Mouse (Mus musculus) forebrain, embryonic 13.5 days (tissue): ENCODE measurements around the gene Dnajb2. TPM values are rescaled to one million over a fixed set of nuclear protein-coding genes. Genes with fewer than 3 reads are reported as not detected.

Experiments used
- ATAC-seq: fragments of 200-750 bp; cut with Nextera tagmentation; 2 replicates; pipeline ENCODE4 v1.8.0; 2017
- H3K27ac ChIP-seq: fragments of 300-500 bp; sonication (generic); 2 replicates; pipeline ENCODE4 v1.5.1; 2015; ENCODE audit warnings: inconsistent platforms, mild to moderate bottlenecking, moderate library complexity
- H3K27me3 ChIP-seq: fragments of 300-500 bp; sonication (generic); 2 replicates; pipeline ENCODE4 v1.6.1; 2015; ENCODE audit warnings: mild to moderate bottlenecking, inconsistent platforms
- H3K36me3 ChIP-seq: fragments of 300-500 bp; sonication (generic); 2 replicates; pipeline ENCODE4 v1.6.1; 2015; ENCODE audit warnings: mild to moderate bottlenecking, inconsistent platforms; ENCODE audit not compliant: poor library complexity, severe bottlenecking
- H3K4me1 ChIP-seq: fragments of 300-500 bp; sonication (generic); 2 replicates; pipeline ENCODE4 v1.6.1; 2015; ENCODE audit warnings: inconsistent platforms
- H3K4me2 ChIP-seq: fragments of 300-500 bp; sonication (generic); 2 replicates; pipeline ENCODE4 v1.6.1; 2015; ENCODE audit warnings: inconsistent platforms, mild to moderate bottlenecking, moderate library complexity
- H3K4me3 ChIP-seq: fragments of 300-500 bp; sonication (generic); 2 replicates; pipeline ENCODE4 v1.5.1; 2015; ENCODE audit warnings: mild to moderate bottlenecking, inconsistent platforms
- H3K9ac ChIP-seq: fragments of 300-500 bp; sonication (generic); 2 replicates; pipeline ENCODE4 v1.6.1; 2015; ENCODE audit warnings: mild to moderate bottlenecking, inconsistent platforms
- H3K9me3 ChIP-seq: fragments of 300-500 bp; sonication (generic); replicated peaks from 2 replicates; pipeline ENCODE4 v1.6.1; 2016; ENCODE audit warnings: inconsistent platforms
- WGBS: fragments of 180-500 bp; shearing (Covaris S2); methylation state at CpG from one replicate; pipeline ENCODE4 v1.1.7; 2015; 5-methylcytosine and 5-hydroxymethylcytosine counted together
- polyA plus RNA-seq: library from polyadenylated mRNA; unstranded; fragments of >200 nt; fragmentation: Nextera tagmentation; extraction: Ambion mirVana; gene quantifications from 2 replicates; pipeline ENCODE4 v1.2.1, GENCODE M21; 2015

The Dnajb2 gene
- 40.0 and 41.7 TPM in 2 replicates for polyA plus RNA-seq

GRCm38 (mm10) chr1:75236117-75237050 lies at the start of gene Dnajb2:
Dnajb2 (plus strand) TSS chr1:75236406.
- peak; percentile 86 for ATAC-seq
- Histone ChIP-seq H3K4me1 (peaks cover 27% of the 10 kb centered on the region), H3K36me3 (peaks cover 18% of the 10 kb centered on the region), H3K9ac (peak within 1 kb of the TSS; percentile 90), H3K27ac (peak within 1 kb of the TSS; percentile 68), H3K9me3 (no peaks in the 10 kb centered on the region), H3K4me3 (peak within 1 kb of the TSS; percentile 69), H3K4me2 (peak within 1 kb of the TSS; percentile 94), H3K27me3 (no peaks in the 10 kb centered on the region; the same call in 1 of the 2 replicates)
- under 1% methylated on average over 62 of the region's 64 CpGs for WGBS

GRCm38 (mm10) chr1:75187126-75187525 lies 49.1 kb upstream of the Dnajb2 start:
- Histone ChIP-seq H3K4me2 (no peak overlapping the region), H3K36me3 (peaks cover 60% of the 10 kb centered on the region), H3K27ac (no peak overlapping the region), H3K27me3 (no peaks in the 10 kb centered on the region), H3K9ac (no peak overlapping the region), H3K9me3 (no peaks in the 10 kb centered on the region), H3K4me1 (peaks cover 13% of the 10 kb centered on the region), H3K4me3 (no peak overlapping the region)
- ATAC-seq, result no peak

GRCm38 (mm10) chr1:75187914-75188483 lies 48.2 kb upstream of the Dnajb2 start:
- ATAC-seq, result no peak
- H3K4me1 ChIP-seq, result peaks cover 19% of the 10 kb centered on the region
- no peak overlapping the region for H3K27ac ChIP-seq
- H3K27me3 ChIP-seq, result no peaks in the 10 kb centered on the region
- 89% methylated on average over 2 of the region's 2 CpGs for WGBS
- H3K4me2 ChIP-seq, result no peak overlapping the region
- no peaks in the 10 kb centered on the region for H3K9me3 ChIP-seq
- H3K9ac ChIP-seq, result no peak overlapping the region
- H3K4me3 ChIP-seq, result no peak overlapping the region
- peaks cover 52% of the 10 kb centered on the region for H3K36me3 ChIP-seq

- Histone ChIP-seq H3K4me3 (peak overlapping the region; percentile 67; the same call in 1 of the 2 replicates), H3K9me3 (no peaks in the 10 kb centered on the region), H3K27me3 (no peaks in the 10 kb centered on the region), H3K4me2 (peak overlapping the region; percentile 93), H3K36me3 (peaks cover 33% of the 10 kb centered on the region), H3K9ac (0 out of 2 replicates have a peak overlapping the region, but pooled peaks have one; percentile 84), H3K27ac (no peak overlapping the region), H3K4me1 (peaks cover 26% of the 10 kb centered on the region)
- WGBS, result 77% methylated on average over 2 of the region's 2 CpGs
- ATAC-seq, result no peak
Measured at GRCm38 (mm10) chr1:75190577-75190976, 45.6 kb upstream of the Dnajb2 start.

GRCm38 (mm10) chr1:75191258-75191621 lies 45.0 kb upstream of the Dnajb2 start:
- Histone ChIP-seq H3K4me2 (peak overlapping the region; percentile 93), H3K27ac (peak overlapping the region; percentile 89), H3K4me3 (peak overlapping the region; percentile 67), H3K9ac (peak overlapping the region; percentile 84), H3K36me3 (peaks cover 33% of the 10 kb centered on the region), H3K9me3 (no peaks in the 10 kb centered on the region), H3K27me3 (no peaks in the 10 kb centered on the region), H3K4me1 (peaks cover 26% of the 10 kb centered on the region)
- no peak for ATAC-seq
- 43% methylated on average over 5 of the region's 5 CpGs for WGBS

- Histone ChIP-seq H3K9ac (peak within 1 kb of the TSS; percentile 86), H3K27ac (peak within 1 kb of the TSS; percentile 89), H3K9me3 (no peaks in the 10 kb centered on the region), H3K4me3 (peak within 1 kb of the TSS; percentile 67), H3K4me1 (peaks cover 26% of the 10 kb centered on the region), H3K27me3 (no peaks in the 10 kb centered on the region), H3K36me3 (peaks cover 33% of the 10 kb centered on the region), H3K4me2 (peak within 1 kb of the TSS; percentile 93)
- ATAC-seq, result peak; percentile 99
- WGBS, result under 1% methylated on average over 53 of the region's 56 CpGs
Measured at GRCm38 (mm10) chr1:75191622-75192402, 44.4 kb upstream of the Dnajb2 start, which contains the start of the genes Ankzf1 and Atg9a. Ankzf1 (plus strand) TSS chr1:75192151. Atg9a (minus strand) TSS chr1:75192196.

- peaks cover 32% of the 10 kb centered on the region for H3K36me3 ChIP-seq
- peak; percentile 20; the same call in 1 of the 2 replicates for ATAC-seq
- WGBS, result under 1% methylated on average over 19 of the region's 19 CpGs
Measured at GRCm38 (mm10) chr1:75192452-75192851, 43.8 kb upstream of the Dnajb2 start.

GRCm38 (mm10) chr1:75201236-75201635 lies 35.0 kb upstream of the Dnajb2 start:
- no peaks in the 10 kb centered on the region for H3K27me3 ChIP-seq
- no peaks in the 10 kb centered on the region for H3K4me1 ChIP-seq
- ATAC-seq, result no peak
- H3K9ac ChIP-seq, result no peak overlapping the region
- 95% methylated on average over 1 of the region's 1 CpGs for WGBS
- no peak overlapping the region for H3K4me2 ChIP-seq
- no peak overlapping the region for H3K4me3 ChIP-seq
- no peaks in the 10 kb centered on the region for H3K9me3 ChIP-seq
- peaks cover 39% of the 10 kb centered on the region for H3K36me3 ChIP-seq
- H3K27ac ChIP-seq, result no peak overlapping the region

More at GRCm38 (mm10) chr1:75192452-75192851, 43.8 kb upstream of the Dnajb2 start:
- no peaks in the 10 kb centered on the region for H3K9me3 ChIP-seq
- peaks cover 26% of the 10 kb centered on the region for H3K4me1 ChIP-seq
- peak overlapping the region; percentile 67 for H3K4me3 ChIP-seq
- H3K27me3 ChIP-seq, result no peaks in the 10 kb centered on the region
- H3K27ac ChIP-seq, result peak overlapping the region; percentile 83
- H3K4me2 ChIP-seq, result peak overlapping the region; percentile 93
- peak overlapping the region; percentile 86 for H3K9ac ChIP-seq

GRCm38 (mm10) chr1:75208967-75209678 lies 27.1 kb upstream of the Dnajb2 start:
- WGBS, result 11% methylated on average over 34 of the region's 34 CpGs
- peak overlapping the region; percentile 92 for H3K4me2 ChIP-seq
- H3K9me3 ChIP-seq, result no peaks in the 10 kb centered on the region
- no peaks in the 10 kb centered on the region; the same call in 1 of the 2 replicates for H3K27me3 ChIP-seq
- ATAC-seq, result no peak
- H3K36me3 ChIP-seq, result peaks cover 24% of the 10 kb centered on the region
- peaks cover 42% of the 10 kb centered on the region for H3K4me1 ChIP-seq
- no peak overlapping the region for H3K27ac ChIP-seq
- H3K9ac ChIP-seq, result peak overlapping the region; percentile 52
- H3K4me3 ChIP-seq, result peak overlapping the region; percentile 36

- Histone ChIP-seq H3K4me2 (peak within 1 kb of the TSS; percentile 92), H3K9ac (peak within 1 kb of the TSS; percentile 93), H3K4me3 (peak within 1 kb of the TSS; percentile 97), H3K27ac (no peak within 1 kb of the TSS), H3K9me3 (no peaks in the 10 kb centered on the region), H3K27me3 (no peaks in the 10 kb centered on the region; the same call in 1 of the 2 replicates), H3K36me3 (peaks cover 37% of the 10 kb centered on the region), H3K4me1 (peaks cover 42% of the 10 kb centered on the region)
- 6% methylated on average over 42 of the region's 42 CpGs for WGBS
- peak; percentile 98 for ATAC-seq
Measured at GRCm38 (mm10) chr1:75210136-75211087, 25.8 kb upstream of the Dnajb2 start, which contains the start of the genes Glb1l and Stk16. Glb1l (minus strand) TSS chr1:75210813. Stk16 (plus strand) TSS chr1:75210838.
